Mouse (Mus musculus): ENCODE measurements around the gene Zfp92.
"Not testable (repeated sequence)": the region's sequence is repeated elsewhere in the genome, so short reads cannot be mapped to it uniquely, and the experiment has no call there.

The Zfp92 gene

DNA sequence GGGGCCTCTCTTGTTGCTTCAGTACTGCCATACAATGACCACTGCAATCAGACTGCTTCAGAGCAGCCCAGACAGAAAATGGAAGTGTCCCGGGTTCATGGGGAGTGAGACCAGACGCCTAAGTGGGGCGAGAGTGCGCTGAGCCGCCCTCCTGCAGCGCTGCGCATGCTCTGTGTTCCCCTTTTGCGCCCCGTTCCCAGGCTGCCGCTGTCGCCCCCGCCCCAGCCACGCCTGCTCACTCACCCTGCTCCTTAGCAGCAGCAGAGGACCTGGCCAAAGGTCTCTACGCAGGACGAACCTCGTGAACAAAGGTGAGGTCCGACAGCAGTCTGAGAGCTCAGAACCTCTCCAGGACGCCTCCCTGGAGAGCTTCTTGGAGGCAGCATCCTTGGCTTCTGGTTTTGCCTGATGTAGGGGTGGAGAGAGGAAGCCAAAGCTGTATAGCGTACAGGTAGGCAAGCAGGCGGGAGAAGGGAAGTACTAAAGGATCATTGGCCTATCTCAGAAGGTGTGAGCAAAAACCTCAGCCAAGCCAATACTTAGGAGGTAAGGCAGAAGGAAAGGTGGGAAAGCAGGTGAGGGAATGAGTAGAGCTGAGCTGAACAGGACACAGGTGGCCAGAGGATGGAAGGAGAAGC is at the start of gene Zfp92:
Zfp92 (plus strand) TSS at position 217 of the 638 bp plus-strand sequence.
- peak; percentile 8 for DNase-seq (ENCODE audit: low read depth, low spot score)

DNA sequence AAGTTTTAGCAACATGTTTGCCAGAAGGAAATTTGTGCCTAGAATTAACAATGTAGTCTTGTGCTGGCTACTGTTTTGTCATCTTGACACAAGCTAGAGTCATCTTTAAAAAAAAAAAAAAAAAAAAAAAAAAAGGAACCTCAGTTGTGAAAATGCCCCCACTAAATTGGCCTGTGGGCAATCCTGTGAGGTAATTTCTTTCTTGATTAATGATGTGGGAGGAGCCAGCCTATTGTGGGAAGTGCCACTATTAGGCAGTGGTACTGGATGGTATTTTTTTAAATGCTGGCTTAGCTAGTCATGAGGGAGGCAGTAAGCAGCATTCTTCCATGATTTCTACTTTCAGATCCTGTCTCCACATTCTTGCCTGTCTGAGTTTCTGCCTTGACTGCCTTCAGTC is 47.6 kb upstream of the Zfp92 start:
- no peak for DNase-seq (ENCODE audit: low read depth, low spot score)

DNA sequence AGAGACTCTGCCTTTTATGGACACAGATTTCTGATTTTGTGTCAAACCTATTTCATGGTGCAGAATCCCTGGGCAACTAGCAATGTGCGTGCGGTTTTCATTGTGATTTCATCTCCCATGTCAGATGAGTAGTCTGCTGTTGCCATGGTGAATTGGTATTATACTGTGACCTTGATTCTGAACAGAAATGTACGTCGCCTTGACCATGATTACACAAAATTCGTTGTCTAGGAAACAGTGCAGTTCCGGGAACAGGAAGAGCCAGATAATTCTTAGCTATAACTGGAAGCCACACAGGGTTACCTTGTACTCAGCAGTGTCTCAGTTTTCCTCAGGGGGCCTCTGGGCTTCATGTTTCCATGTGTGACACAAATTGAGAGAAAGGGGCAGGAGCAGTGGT is 26.5 kb upstream of the Zfp92 start:
- peak; percentile 3 for DNase-seq (ENCODE audit: low read depth, low spot score)

DNA sequence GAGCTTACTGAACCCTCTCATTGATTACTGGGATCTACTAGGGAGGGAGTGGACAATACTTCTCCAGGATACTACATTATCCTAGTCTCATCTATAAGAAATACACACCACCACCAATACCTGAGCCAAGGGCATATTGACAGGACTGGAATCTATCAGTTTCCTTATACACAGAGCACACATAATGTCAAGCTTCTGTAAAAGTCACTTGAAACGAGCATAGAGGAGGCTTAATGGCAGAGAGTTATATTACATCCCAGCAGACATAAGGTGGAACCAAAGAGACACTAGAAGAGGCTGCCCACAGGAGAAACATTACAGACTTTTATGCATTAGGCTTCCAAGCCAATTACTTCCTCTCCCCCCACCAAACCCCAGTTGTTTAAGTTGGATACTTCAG is 26.0 kb upstream of the Zfp92 start:
- no peak for DNase-seq (ENCODE audit: low read depth, low spot score)

DNA sequence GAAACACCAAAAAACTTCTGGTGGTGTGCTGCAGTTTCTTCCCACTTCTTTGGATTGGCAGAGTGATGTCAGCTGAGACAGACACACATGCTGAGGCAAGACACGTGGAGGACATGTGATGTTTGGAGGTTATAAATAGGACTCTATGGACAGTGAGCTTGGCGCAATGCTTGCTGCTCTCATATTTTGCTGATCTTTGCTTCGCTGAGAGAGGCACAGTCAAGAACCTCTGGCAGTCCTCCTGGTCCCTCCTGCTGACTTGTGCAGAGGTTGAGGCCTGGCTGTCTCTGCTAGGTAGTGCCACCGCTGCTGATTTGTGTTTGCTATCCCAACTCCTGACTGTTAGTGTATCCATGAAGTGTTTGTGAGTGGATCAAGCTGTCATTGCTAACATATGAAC is 19.4 kb upstream of the Zfp92 start:
- DNase-seq (ENCODE audit: low read depth, low spot score) = no peak

DNA sequence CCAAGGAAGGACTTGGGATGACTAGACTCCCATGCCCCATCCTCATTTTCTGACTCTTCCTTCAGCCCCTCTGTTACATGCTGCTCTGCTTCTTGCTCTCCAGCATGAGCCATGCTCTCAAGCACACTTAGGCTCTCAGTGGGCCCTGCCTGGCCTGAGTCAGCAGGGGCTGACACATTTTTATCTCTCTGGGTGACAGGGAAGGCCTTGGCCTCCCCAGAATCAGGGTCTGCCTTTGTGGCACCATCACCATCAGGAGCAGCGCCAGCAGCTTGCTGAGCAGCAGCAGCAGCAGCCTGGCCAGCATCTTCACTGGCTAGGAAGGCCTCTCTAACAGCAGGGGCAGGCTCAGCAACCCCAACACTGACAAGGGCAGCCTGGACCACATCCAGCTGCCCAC is 14.4 kb upstream of the Zfp92 start:
- DNase-seq (ENCODE audit: low read depth, low spot score) = no peak

DNA sequence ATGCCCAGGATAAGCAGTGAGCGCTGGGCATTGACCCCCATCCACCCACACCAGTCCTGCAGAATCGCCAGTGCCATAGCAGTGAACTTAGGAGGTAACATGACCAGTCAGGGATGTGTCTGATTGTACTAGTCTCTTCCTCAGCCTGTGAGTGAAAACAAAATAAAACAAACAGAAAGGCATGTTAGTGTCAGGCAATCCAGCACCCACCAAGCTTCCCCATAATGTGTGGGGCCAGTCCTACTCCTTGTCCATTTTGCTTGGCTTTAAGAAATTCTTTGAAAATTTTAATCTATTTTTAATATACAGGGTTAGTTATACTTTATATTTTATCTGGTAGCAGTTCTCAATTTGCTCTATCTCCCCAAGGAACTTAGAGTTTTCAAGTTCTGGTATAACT is 12.3 kb upstream of the Zfp92 start, which contains the start of gene Gm18336:
Gm18336 (minus strand) TSS at position 101 of the 400 bp plus-strand sequence.
- not testable (repeated sequence) for DNase-seq (ENCODE audit: low read depth, low spot score)

DNA sequence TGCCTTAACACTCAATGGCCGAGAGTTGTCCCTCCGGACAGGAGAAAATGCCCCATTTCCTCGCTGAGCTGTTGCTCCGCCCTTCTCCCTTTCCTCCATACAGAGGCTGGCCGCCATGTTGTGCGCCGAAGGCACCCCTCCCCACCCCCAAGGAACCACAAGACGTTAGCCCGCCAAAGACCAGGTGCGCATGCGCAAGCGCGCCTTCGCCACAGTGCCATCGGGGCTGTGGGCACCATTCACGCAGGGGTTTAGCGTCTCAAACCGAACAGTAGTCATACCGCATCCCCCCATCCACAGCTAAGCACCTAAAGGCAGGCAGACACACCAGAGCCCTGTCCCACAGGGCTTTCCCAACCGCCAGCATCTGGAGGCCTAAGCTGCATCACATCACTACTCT is 9.9 kb upstream of the Zfp92 start:
- peak; percentile 70 for DNase-seq (ENCODE audit: low read depth, low spot score)

DNA sequence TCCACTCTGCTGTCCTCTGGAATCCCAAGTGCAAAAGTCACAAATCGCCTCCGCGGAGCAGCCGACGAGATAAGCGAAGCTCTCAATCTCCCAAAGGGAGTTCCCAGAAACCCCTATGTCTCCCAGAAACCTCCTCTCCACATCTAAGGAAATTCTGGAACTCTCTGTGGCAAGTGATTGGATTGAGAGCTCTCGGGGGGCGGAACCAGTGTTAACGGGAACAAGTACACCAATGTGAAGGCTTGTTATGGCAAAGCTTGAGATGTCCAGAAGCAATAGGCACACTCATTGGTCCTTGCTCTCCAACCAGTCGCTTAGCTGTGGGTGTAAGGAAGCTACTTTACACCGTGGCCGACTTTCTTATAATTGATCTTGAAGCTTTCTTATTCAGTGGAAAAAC is 9.3 kb upstream of the Zfp92 start:
- peak; percentile 91 for DNase-seq (ENCODE audit: low read depth, low spot score)

DNA sequence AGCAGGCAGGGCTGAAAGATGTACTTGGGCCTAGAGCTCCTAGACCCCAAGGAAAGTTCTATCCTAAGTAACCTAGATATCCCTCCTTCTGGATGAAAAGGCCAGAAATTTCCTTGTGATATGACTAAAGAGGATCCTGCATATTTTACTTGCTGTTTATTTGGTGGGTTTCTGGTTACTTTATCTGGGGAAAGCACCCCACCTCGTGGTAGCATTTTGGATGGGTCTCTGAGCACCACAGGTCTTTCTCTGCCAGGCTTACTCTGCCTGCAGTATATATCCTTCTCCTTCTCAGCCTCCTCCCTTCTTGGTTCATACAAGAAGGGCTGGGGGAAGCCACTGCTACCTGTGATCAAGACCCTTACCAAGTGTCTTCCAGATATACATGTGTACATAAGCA is 1.9 kb downstream of the Zfp92 start:
- DNase-seq (ENCODE audit: low read depth, low spot score) = no peak

DNA sequence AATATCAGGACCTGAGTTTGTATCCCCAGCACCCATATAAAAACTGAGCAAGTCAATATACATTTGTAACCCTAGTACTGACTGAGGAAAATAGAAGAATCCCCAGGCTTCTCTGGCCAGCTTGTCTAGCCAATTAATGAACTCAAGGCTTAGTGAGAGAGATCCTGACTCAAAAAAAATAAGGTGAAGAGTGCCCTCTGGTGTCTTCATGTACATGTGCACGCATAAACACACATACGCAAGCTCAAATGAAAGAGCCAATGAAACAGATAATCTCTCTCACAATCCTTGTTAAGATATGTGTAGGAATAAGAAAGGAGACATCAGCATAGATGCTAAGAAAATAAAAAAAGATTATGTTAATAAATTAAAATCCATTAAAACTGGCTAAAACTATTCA is 19.1 kb downstream of the Zfp92 start:
- DNase-seq (ENCODE audit: low read depth, low spot score) = peak; percentile 28

DNA sequence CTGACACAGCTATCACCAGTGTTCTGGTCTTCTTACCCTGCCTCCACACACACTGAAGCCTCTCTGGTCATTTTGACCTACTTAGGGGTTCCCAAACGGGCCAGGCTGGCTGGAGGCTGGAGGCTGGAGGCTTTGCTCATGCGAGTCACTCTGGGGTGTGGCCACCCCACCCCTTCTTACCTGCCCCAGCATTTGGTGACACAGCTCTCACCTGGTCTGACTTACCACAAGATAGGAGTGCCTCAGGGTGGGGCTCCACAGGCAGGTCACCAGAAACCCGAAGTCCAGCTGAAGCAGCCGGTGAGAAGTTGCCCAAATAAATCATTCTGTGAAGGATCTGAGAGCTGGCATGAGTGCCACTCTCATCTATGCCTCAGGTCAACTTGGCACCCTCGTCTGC is 22.0 kb downstream of the Zfp92 start:
- DNase-seq (ENCODE audit: low read depth, low spot score) = no peak

DNA sequence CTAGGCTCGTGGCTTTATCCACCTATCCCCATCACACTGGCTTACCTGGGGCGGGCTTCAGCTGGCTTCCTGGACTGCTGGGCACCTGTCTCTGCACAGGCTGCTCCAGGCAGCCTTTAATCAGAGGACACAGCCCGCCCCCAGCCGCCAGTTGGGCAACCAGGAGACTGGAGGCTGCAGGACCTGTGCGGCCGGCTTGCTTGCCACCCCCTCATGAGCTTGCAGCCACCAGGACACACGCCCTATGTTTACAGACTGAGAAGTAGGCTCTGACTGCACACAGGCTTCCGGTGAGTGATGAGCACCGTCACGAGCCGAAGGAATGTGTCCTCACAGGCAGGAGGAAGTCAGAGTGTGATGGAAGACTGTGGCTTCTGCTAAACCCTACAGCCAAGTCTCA is 24.4 kb downstream of the Zfp92 start, which contains the start of gene Trex2:
Trex2 (minus strand) TSS at position 93 of the 400 bp plus-strand sequence.
- no peak for DNase-seq (ENCODE audit: low read depth, low spot score)

DNA sequence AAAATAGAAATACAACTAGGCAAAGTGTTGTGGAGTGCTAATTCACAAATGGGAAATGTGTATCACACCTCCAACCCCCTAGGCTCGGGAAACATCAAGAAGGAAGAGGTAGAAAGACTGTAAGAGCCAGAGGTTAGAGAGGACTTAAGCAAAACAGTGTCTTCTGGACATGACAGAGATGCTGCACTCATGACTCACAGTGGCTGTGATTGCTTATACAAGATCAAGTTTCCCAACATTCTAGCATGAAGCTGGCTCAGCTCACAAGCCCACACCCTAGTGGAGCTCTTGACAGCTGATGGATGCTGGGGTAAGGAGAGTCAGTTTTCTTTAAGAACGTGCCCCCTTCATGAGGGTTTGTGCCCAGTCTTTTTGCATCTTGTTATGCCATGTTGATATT is 30.5 kb downstream of the Zfp92 start:
- no peak for DNase-seq (ENCODE audit: low read depth, low spot score)

DNA sequence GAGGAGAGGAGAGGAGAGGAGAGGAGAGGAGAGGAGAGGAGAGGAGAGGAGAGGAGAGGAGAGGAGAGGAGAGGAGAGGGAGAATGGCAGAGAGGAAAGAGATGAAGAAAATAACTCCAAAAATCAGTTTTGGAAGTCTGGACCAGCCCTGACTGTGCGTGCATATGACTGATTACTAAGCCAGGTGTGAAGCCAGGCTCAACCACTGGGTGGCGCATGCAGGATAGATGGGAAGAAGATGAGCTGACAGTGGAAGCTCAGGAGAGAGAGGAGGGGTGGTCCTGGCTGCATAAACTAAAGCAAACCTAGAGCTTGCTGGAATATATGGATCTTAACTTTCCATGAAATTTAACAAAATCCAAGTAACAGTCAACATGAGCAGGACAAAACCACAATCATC is 41.1 kb downstream of the Zfp92 start:
- DNase-seq (ENCODE audit: low read depth, low spot score) = peak; percentile 55

DNA sequence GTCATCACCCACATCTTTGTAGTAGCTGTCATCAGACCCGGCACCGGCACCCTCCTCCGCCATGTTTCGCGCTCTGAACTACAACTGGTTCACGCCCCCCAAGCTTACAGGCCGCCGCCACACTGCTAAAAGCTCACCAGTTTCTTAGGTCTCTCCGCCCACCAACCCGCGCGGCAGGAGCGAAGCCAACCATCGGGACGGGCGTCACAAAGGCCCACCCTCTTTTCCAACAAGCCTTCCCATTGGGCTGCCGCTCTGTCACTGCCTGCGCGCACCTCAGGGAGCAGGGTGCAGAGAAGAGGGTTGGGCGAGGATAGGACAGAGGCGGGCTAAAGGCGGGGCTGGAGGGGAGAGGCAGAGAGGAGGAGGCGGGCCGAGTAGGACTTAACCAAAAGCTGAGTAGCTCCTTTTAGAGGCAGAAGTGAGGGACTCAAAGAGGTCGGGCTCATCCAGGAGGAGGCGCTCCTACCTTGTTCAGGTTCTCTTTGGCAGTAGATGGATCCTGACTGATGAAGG is 48.0 kb downstream of the Zfp92 start, which contains the start of gene Haus7:
Haus7 (minus strand) TSS at position 168 of the 516 bp plus-strand sequence.
- peak; percentile 97 for DNase-seq (ENCODE audit: low read depth, low spot score)

DNA sequence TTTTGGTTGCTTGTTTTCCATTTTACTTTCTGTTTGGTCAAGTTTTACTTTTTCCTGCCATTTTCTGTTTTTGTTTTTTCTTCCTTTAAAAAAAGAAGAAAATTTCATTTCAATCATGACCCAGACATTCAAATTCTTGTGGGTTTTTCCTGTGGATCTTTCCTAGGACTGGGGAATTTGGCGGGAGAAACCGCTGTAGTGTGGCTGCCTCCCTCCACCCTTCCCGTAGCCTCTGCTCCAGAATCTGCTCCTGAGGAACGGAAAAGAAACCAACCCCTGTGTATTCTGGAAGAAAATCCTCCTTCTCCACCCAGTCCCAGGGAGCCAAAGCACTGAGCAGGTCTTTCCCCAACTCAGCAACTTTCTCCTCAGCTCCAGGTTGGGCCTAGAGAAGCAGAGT is 49.9 kb downstream of the Zfp92 start:
- no peak for DNase-seq (ENCODE audit: low read depth, low spot score)

DNA sequence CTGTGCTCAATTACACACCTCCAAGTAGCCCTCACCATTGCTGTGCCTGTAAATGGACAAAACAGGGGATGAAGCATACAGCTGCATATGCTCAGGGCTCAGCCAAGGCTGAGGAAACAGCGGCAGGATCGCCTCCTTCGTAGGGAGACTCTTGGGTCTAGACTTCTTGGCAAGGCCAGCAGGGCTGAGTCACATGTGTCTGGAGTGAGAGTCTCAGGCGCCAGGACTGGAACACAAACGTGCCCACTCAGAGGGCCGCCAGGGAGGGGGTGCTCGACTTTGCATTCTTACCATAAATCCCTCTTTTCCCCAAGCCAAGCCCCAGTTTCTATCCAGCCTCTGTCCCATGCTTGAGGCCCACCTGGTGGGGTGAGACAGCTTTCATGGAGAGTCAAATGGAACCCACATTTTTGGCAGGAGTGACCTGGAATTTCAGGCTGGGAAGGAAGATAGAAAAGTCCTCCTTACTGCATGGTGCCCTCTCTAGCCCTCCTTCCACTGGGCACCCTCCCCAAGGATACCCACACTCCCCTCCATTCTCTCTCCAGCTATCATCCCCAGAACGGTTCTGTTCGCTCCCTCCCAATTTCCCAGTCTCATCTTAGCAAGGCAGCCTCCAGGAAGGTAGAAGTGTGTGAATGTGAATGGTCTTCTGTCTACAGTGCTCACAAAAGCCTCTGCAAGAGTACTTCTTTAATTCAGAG is 54.7 kb downstream of the Zfp92 start:
- no peak for DNase-seq (ENCODE audit: low read depth, low spot score)

DNA sequence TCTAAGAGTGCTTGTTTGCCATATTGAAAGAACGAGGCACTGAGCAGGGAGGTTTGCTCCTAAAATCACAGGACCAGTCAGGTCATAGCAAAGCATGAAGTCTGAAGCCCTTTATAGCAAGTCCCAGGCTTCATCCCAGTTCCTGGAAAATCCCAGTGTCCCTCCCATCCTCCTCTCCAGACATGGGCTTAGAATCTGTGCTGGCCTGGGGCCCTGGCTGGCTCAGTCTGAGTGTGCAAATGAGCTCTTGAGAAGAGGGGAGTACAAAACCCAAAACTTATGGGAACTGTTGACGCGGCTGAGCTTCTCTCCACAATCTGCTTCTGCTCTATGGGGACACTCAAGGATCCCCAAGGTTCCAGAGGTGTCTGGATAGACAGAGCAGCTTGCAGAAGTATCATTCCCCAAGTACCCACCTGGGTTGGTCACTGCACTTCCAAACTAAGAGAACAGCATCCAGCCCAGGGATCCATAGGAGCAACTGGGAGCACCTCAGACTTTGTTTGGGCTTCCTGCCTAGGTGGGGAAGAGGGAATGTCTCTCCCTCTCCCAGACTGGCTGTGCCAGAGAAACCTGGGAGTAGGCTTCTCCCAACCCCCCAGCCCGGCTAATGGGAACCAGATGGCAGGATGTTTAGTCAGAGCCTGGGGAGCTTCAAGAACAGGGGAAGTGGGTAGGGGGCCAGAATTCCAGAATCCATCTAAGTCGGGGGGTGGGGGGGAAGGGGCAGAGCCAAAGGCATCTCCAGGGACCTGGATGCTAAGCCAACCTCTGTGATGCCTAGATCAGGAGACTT is 56.7 kb downstream of the Zfp92 start:
- no peak for DNase-seq (ENCODE audit: low read depth, low spot score)

DNA sequence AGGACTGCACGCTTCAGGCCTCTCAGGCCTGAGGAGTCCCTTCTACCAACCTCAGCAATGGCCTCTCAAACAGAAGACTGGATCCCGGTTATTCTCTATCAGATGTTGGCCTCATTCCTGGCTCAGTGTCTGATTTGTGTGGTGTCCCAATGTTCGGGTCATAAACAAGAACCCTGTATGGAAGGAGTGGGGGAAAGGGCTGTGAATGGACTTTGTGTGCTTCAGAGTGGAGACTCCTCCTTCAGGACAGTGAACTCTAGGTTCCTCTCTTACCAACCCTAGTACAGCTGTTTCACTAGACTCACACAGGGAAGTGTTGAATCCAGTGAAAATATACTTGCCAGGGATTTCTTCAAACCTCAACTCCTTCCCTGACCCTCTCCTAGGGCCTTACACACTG is 57.4 kb downstream of the Zfp92 start:
- DNase-seq (ENCODE audit: low read depth, low spot score) = no peak

DNA sequence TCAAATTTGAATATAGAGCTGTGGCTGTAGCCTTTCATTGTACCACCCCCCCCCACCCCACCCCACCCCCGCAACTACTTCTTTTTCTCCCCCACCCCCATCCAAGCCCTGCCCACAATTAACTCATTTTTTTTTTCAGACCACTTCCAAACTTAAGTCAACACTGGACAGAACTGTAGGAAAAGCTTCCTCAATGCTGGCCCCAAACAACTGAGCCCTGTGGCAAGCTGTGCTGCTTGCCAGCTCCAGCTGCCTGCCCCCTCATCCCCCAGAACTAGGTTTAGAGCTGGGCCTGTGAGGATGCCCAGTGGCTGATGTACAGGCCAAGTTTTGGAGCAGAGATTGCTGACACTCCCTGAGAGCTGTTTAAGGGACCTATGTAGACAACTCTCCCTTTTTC is 57.9 kb downstream of the Zfp92 start:
- DNase-seq (ENCODE audit: low read depth, low spot score) = no peak

DNA sequence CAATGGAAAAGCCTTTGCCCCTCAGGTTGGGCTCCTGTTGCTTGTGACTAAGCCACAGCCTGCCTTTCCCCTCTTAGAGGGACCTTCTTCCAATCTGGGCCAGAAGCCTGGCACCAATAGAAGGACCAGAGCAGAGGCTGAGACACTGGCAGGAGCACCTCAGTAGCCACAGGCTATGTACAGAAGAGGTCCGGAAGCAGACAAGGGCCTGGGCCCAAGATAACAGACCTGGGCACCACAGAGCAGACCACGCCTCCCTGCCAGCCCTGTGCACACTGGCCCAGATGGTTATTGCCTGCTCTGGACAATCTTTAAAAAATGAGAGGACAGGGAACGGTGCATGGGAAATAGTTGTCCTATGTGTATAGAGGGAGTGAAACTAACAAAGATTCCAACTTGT is 60.9 kb downstream of the Zfp92 start:
- DNase-seq (ENCODE audit: low read depth, low spot score) = no peak

Data from R1 (cell line).